In genomic region chr1:45619008-45619407, GRCm38 (mm10) we compare ENCODE assay signal across 24 mouse cellular contexts.
"Had no signal": no experiment of that assay in that cellular context is flagged by ENCODE, and none has a peak within 500 bp of the region (broad histone marks: within the 10 kb centered on the region; RNA-seq: fewer than 3 reads in every experiment).

No protein-coding gene starts in this region.

- H3K27me3 ChIP-seq: heart, embryonic 12.5 days; hindbrain, embryonic 12.5 days; intestine, embryonic 15.5 days; limb, embryonic 13.5 days had no signal

- H3K36me3 ChIP-seq: heart, embryonic 10.5 days; heart, embryonic 12.5 days; hindbrain, embryonic 10.5 days; hindbrain, embryonic 12.5 days; intestine, embryonic 15.5 days; limb, embryonic 13.5 days had no signal

- H3K4me3 ChIP-seq: gastrocnemius, adult 2 months; heart, embryonic 10.5 days; heart, embryonic 12.5 days; hindbrain, embryonic 10.5 days; hindbrain, embryonic 12.5 days; intestine, embryonic 15.5 days; layer of hippocampus, adult 2 months; left cerebral cortex, adult 2 months; limb, embryonic 13.5 days had no signal

- H3K4me1 ChIP-seq: heart, embryonic 10.5 days; heart, embryonic 12.5 days; hindbrain, embryonic 10.5 days; hindbrain, embryonic 12.5 days; intestine, embryonic 15.5 days; limb, embryonic 13.5 days had no signal

- H3K27ac ChIP-seq: gastrocnemius, adult 2 months; heart, embryonic 10.5 days; hindbrain, embryonic 10.5 days; hindbrain, embryonic 12.5 days; hindbrain, embryonic 14.5 days; intestine, embryonic 15.5 days; layer of hippocampus, adult 2 months; left cerebral cortex, adult 2 months; limb, embryonic 13.5 days had no signal

- H3K9me3 ChIP-seq: heart, embryonic 10.5 days; heart, embryonic 12.5 days; hindbrain, embryonic 10.5 days; hindbrain, embryonic 12.5 days; intestine, embryonic 15.5 days; limb, embryonic 13.5 days had no signal

- H3K9ac ChIP-seq: heart, embryonic 12.5 days; hindbrain, embryonic 12.5 days; hindbrain, embryonic 14.5 days; intestine, embryonic 15.5 days; limb, embryonic 13.5 days had no signal

- ATAC-seq: forebrain, embryonic 16.5 days; hindbrain, embryonic 16.5 days; inflammation-experienced regulatory T-cells, adult 6 months; intestine, embryonic 15.5 days; intestine, postnatal 0 days had no signal

- H3K4me2 ChIP-seq: heart, embryonic 12.5 days; hindbrain, embryonic 12.5 days; hindbrain, embryonic 14.5 days; intestine, embryonic 15.5 days; limb, embryonic 13.5 days had no signal

- DNase-seq: gastrocnemius, adult 2 months; gastrocnemius, postnatal 10 days; gastrocnemius, postnatal 25 days; heart, adult 18-20 months; heart, postnatal 10 days; heart, postnatal 4 days; kidney, adult 18-20 months; kidney, adult 8-10 months; kidney, postnatal 14 days; kidney, postnatal 4 days; liver had no signal
